Mouse (Mus musculus): ENCODE measurements around the gene Olfr1424. TPM values are rescaled to one million over a fixed set of nuclear protein-coding genes. Genes with fewer than 3 reads are reported as not detected.
"Not testable (repeated sequence)": the region's sequence is repeated elsewhere in the genome, so short reads cannot be mapped to it uniquely, and the experiment has no call there.

The Olfr1424 gene
- polyA plus RNA-seq (2015; fragmentation: Nextera tagmentation; extraction: Ambion mirVana) = not detected in 2 replicates

GRCm38 (mm10) chr19:12062582-12062981 is at the start of gene Olfr1424:
Olfr1424 (minus strand) TSS chr19:12062682.
- ATAC-seq (replicated peaks; ENCODE audit: low FRiP score); H3K9me3 ChIP-seq (replicated peaks); H3K36me3 ChIP-seq; H3K27ac ChIP-seq; H3K4me1 ChIP-seq; H3K27me3 ChIP-seq; H3K4me2 ChIP-seq; H3K9ac ChIP-seq; H3K4me3 ChIP-seq (replicated peaks): not testable (repeated sequence)
- WGBS = 84% methylated on average over 1 of the region's 1 CpGs

- Histone ChIP-seq H3K27ac (no peak overlapping the region), H3K36me3 (no peaks in the 10 kb centered on the region), H3K27me3 (no peaks in the 10 kb centered on the region), H3K9me3 (replicated peaks) (no peaks in the 10 kb centered on the region), H3K4me2 (no peak overlapping the region), H3K4me3 (replicated peaks) (no peak overlapping the region), H3K4me1 (no peaks in the 10 kb centered on the region), H3K9ac (no peak overlapping the region)
- no peak for ATAC-seq (replicated peaks; ENCODE audit: low FRiP score)
- 70% methylated on average over 1 of the region's 1 CpGs for WGBS
These were observed 42.1 kb upstream of the Olfr1424 start for GRCm38 (mm10) chr19:12104541-12104940.

- no peak within 1 kb of the TSS for H3K9ac ChIP-seq
- H3K4me2 ChIP-seq = no peak within 1 kb of the TSS
- 92% methylated on average over 2 of the region's 2 CpGs for WGBS
- no peak within 1 kb of the TSS for H3K27ac ChIP-seq
- H3K4me3 ChIP-seq (replicated peaks) = no peak within 1 kb of the TSS
- no peaks in the 10 kb centered on the region for H3K36me3 ChIP-seq
- H3K27me3 ChIP-seq = no peaks in the 10 kb centered on the region
- no peaks in the 10 kb centered on the region for H3K9me3 ChIP-seq (replicated peaks)
- no peaks in the 10 kb centered on the region for H3K4me1 ChIP-seq
- ATAC-seq (replicated peaks; ENCODE audit: low FRiP score) = no peak
These were observed 40.8 kb upstream of the Olfr1424 start, which contains the start of gene Olfr1427 for GRCm38 (mm10) chr19:12103234-12103633. Olfr1427 (minus strand) TSS chr19:12103334.

- Histone ChIP-seq H3K27ac (no peak within 1 kb of the TSS), H3K9me3 (replicated peaks) (no peaks in the 10 kb centered on the region), H3K27me3 (no peaks in the 10 kb centered on the region), H3K36me3 (no peaks in the 10 kb centered on the region), H3K9ac (no peak within 1 kb of the TSS), H3K4me1 (no peaks in the 10 kb centered on the region), H3K4me2 (no peak within 1 kb of the TSS), H3K4me3 (replicated peaks) (no peak within 1 kb of the TSS)
- 81% methylated on average over 1 of the region's 1 CpGs for WGBS
- no peak for ATAC-seq (replicated peaks; ENCODE audit: low FRiP score)
These were observed 29.4 kb upstream of the Olfr1424 start, which contains the start of gene Olfr1426 for GRCm38 (mm10) chr19:12091913-12092312. Olfr1426 (minus strand) TSS chr19:12092013.

- not testable (repeated sequence) for H3K4me3 ChIP-seq (replicated peaks); ATAC-seq (replicated peaks; ENCODE audit: low FRiP score); H3K27ac ChIP-seq; H3K27me3 ChIP-seq; H3K4me1 ChIP-seq; H3K9ac ChIP-seq; H3K9me3 ChIP-seq (replicated peaks); H3K4me2 ChIP-seq; H3K36me3 ChIP-seq
- WGBS = 84% methylated on average over 4 of the region's 4 CpGs
These were observed 15.1 kb upstream of the Olfr1424 start, which contains the start of gene Olfr1425 for GRCm38 (mm10) chr19:12077631-12078030. Olfr1425 (minus strand) TSS chr19:12077731.

GRCm38 (mm10) chr19:12069546-12069945 is 7.1 kb upstream of the Olfr1424 start:
- H3K4me3 ChIP-seq (replicated peaks); H3K36me3 ChIP-seq; H3K9ac ChIP-seq; H3K9me3 ChIP-seq (replicated peaks); H3K4me2 ChIP-seq; ATAC-seq (replicated peaks; ENCODE audit: low FRiP score); H3K27ac ChIP-seq; H3K27me3 ChIP-seq; H3K4me1 ChIP-seq: not testable (repeated sequence)
- 89% methylated on average over 1 of the region's 1 CpGs for WGBS

- H3K9me3 ChIP-seq (replicated peaks); H3K27me3 ChIP-seq; H3K4me2 ChIP-seq; H3K27ac ChIP-seq; H3K4me1 ChIP-seq; H3K36me3 ChIP-seq; H3K9ac ChIP-seq; H3K4me3 ChIP-seq (replicated peaks); ATAC-seq (replicated peaks; ENCODE audit: low FRiP score): not testable (repeated sequence)
- 74% methylated on average over 1 of the region's 1 CpGs for WGBS
These were observed 5.3 kb upstream of the Olfr1424 start for GRCm38 (mm10) chr19:12067806-12068205.

- ATAC-seq (replicated peaks; ENCODE audit: low FRiP score) = no peak
- Histone ChIP-seq H3K36me3 (no peaks in the 10 kb centered on the region), H3K4me3 (replicated peaks) (no peak overlapping the region), H3K9ac (no peak overlapping the region), H3K4me2 (no peak overlapping the region), H3K27ac (no peak overlapping the region), H3K9me3 (replicated peaks) (no peaks in the 10 kb centered on the region), H3K4me1 (no peaks in the 10 kb centered on the region), H3K27me3 (no peaks in the 10 kb centered on the region)
- WGBS = 93% methylated on average over 5 of the region's 5 CpGs
These were observed 19.3 kb downstream of the Olfr1424 start for GRCm38 (mm10) chr19:12043163-12043562.

- H3K4me3 ChIP-seq (replicated peaks) = no peak within 1 kb of the TSS
- ATAC-seq (replicated peaks; ENCODE audit: low FRiP score) = no peak
- H3K9me3 ChIP-seq (replicated peaks) = no peaks in the 10 kb centered on the region
- H3K9ac ChIP-seq = no peak within 1 kb of the TSS
- no peak within 1 kb of the TSS for H3K27ac ChIP-seq
- 56% methylated on average over 2 of the region's 2 CpGs for WGBS
- no peaks in the 10 kb centered on the region for H3K27me3 ChIP-seq
- no peaks in the 10 kb centered on the region for H3K36me3 ChIP-seq
- no peaks in the 10 kb centered on the region for H3K4me1 ChIP-seq
- no peak within 1 kb of the TSS for H3K4me2 ChIP-seq
These were observed 21.3 kb downstream of the Olfr1424 start, which contains the start of gene Olfr1423 for GRCm38 (mm10) chr19:12041217-12041616. Olfr1423 (minus strand) TSS chr19:12041317.

- Histone ChIP-seq H3K9me3 (replicated peaks) (no peaks in the 10 kb centered on the region), H3K4me3 (replicated peaks) (no peak overlapping the region), H3K27me3 (no peaks in the 10 kb centered on the region), H3K27ac (no peak overlapping the region), H3K4me2 (no peak overlapping the region), H3K36me3 (no peaks in the 10 kb centered on the region), H3K9ac (no peak overlapping the region), H3K4me1 (no peaks in the 10 kb centered on the region)
- ATAC-seq (replicated peaks; ENCODE audit: low FRiP score) = no peak
These were observed 24.8 kb downstream of the Olfr1424 start for GRCm38 (mm10) chr19:12037727-12038126.

GRCm38 (mm10) chr19:12026606-12027005 is 35.9 kb downstream of the Olfr1424 start:
- Histone ChIP-seq H3K4me1 (no peaks in the 10 kb centered on the region), H3K36me3 (no peaks in the 10 kb centered on the region), H3K27me3 (no peaks in the 10 kb centered on the region), H3K4me3 (replicated peaks) (no peak overlapping the region), H3K27ac (no peak overlapping the region), H3K4me2 (no peak overlapping the region), H3K9ac (no peak overlapping the region), H3K9me3 (replicated peaks) (no peaks in the 10 kb centered on the region)
- no peak for ATAC-seq (replicated peaks; ENCODE audit: low FRiP score)
- WGBS = 74% methylated on average over 2 of the region's 2 CpGs

- ATAC-seq (replicated peaks; ENCODE audit: low FRiP score) = no peak
- H3K4me2 ChIP-seq = no peak overlapping the region
- H3K27me3 ChIP-seq = no peaks in the 10 kb centered on the region
- H3K4me1 ChIP-seq = no peaks in the 10 kb centered on the region
- 89% methylated on average over 3 of the region's 3 CpGs for WGBS
- no peaks in the 10 kb centered on the region for H3K9me3 ChIP-seq (replicated peaks)
- H3K36me3 ChIP-seq = no peaks in the 10 kb centered on the region
- no peak overlapping the region for H3K4me3 ChIP-seq (replicated peaks)
- H3K9ac ChIP-seq = no peak overlapping the region
- no peak overlapping the region for H3K27ac ChIP-seq
These were observed 37.1 kb downstream of the Olfr1424 start for GRCm38 (mm10) chr19:12025333-12025732.

- WGBS = 89% methylated on average over 4 of the region's 4 CpGs
- H3K4me3 ChIP-seq (replicated peaks) = no peak overlapping the region
- ATAC-seq (replicated peaks; ENCODE audit: low FRiP score) = no peak
- H3K36me3 ChIP-seq = no peaks in the 10 kb centered on the region
- H3K9ac ChIP-seq = no peak overlapping the region
- H3K4me2 ChIP-seq = no peak overlapping the region
- no peaks in the 10 kb centered on the region for H3K27me3 ChIP-seq
- no peaks in the 10 kb centered on the region for H3K4me1 ChIP-seq
- H3K9me3 ChIP-seq (replicated peaks) = no peaks in the 10 kb centered on the region
- H3K27ac ChIP-seq = no peak overlapping the region
These were observed 38.3 kb downstream of the Olfr1424 start for GRCm38 (mm10) chr19:12024149-12024548.

All from kidney, embryonic 15.5 days (tissue).